In genomic region chr7:97535531-97535930, GRCm38 (mm10) we compare ENCODE assay signal across 20 mouse cellular contexts.
"Had no signal": no experiment of that assay in that cellular context is flagged by ENCODE, and none has a peak within 500 bp of the region (broad histone marks: within the 10 kb centered on the region; RNA-seq: fewer than 3 reads in every experiment).

No protein-coding gene starts in this region.

- DNase-seq: liver, postnatal 0 days; lung, adult 2 months; lung, postnatal 14 days; lung, postnatal 36 days; midbrain, embryonic 14.5 days; right cerebral cortex, postnatal 14 days; thymus, adult 2 months; thymus, postnatal 25 days; thymus, postnatal 4 days had no signal

- H3K9me3 ChIP-seq: lung, embryonic 15.5 days; midbrain, embryonic 10.5 days; midbrain, embryonic 12.5 days; neural tube, embryonic 13.5 days; neural tube, embryonic 15.5 days; stomach, embryonic 15.5 days had no signal

- H3K9ac ChIP-seq: liver, postnatal 0 days; lung, embryonic 15.5 days; midbrain, embryonic 12.5 days; neural tube, embryonic 13.5 days; neural tube, embryonic 15.5 days; stomach, embryonic 15.5 days had no signal

- H3K4me1 ChIP-seq: lung, embryonic 15.5 days; midbrain, embryonic 10.5 days; midbrain, embryonic 12.5 days; neural tube, embryonic 13.5 days; neural tube, embryonic 15.5 days; stomach, embryonic 15.5 days had no signal

- H3K27ac ChIP-seq: lung, embryonic 15.5 days; macrophage; midbrain, embryonic 10.5 days; midbrain, embryonic 12.5 days; neural tube, embryonic 13.5 days; neural tube, embryonic 15.5 days; stomach, embryonic 15.5 days; stomach, postnatal 0 days had no signal

- H3K4me3 ChIP-seq: lung, embryonic 15.5 days; midbrain, embryonic 10.5 days; midbrain, embryonic 12.5 days; myocyte; neural tube, embryonic 13.5 days; neural tube, embryonic 15.5 days; stomach, embryonic 15.5 days had no signal

- ATAC-seq: liver, postnatal 0 days; lung, postnatal 0 days; midbrain, embryonic 16.5 days had no signal

- H3K27me3 ChIP-seq: lung, embryonic 15.5 days; midbrain, embryonic 12.5 days; neural tube, embryonic 13.5 days; neural tube, embryonic 15.5 days; stomach, embryonic 15.5 days had no signal
